Mouse (Mus musculus) intestine, embryonic 14.5 days (tissue): Measurements from ENCODE around the gene Nup93. TPM values are rescaled to one million over a fixed set of nuclear protein-coding genes. Genes with fewer than 3 reads are reported as not detected.

Experiments
- ATAC-seq: fragments of 200-750 bp; cut with Nextera tagmentation; replicated peaks from 2 replicates; pipeline ENCODE4 v1.8.0; 2017; ENCODE audit warnings: low read depth, moderate number of reproducible peaks, moderate TSS enrichment, moderate library complexity; ENCODE audit not compliant: low FRiP score, low TSS enrichment
- DNase-seq: peaks from one replicate; pipeline ENCODE4 v3.0.0-alpha.2; 2018; ENCODE audit warnings: low spot score
- H3K27ac ChIP-seq: fragments of 300-500 bp; sonication (generic); 2 replicates; pipeline ENCODE4 v1.5.1; 2014; ENCODE audit warnings: low read depth, mild to moderate bottlenecking, control low read depth
- H3K27me3 ChIP-seq: fragments of 300-500 bp; sonication (generic); replicated peaks from 2 replicates; pipeline ENCODE4 v1.6.1; 2014; ENCODE audit warnings: low read length, control low read depth; ENCODE audit not compliant: control insufficient read depth, insufficient read depth
- H3K36me3 ChIP-seq: fragments of 300-500 bp; sonication (generic); 2 replicates; pipeline ENCODE4 v1.6.1; 2014; ENCODE audit warnings: low read length, control low read depth; ENCODE audit not compliant: control insufficient read depth, insufficient read depth
- H3K4me1 ChIP-seq: fragments of 300-500 bp; sonication (generic); replicated peaks from 2 replicates; pipeline ENCODE4 v1.6.1; 2014; ENCODE audit warnings: low read length, control low read depth, mixed read lengths; ENCODE audit not compliant: control insufficient read depth, insufficient read depth
- H3K4me2 ChIP-seq: fragments of 300-500 bp; sonication (generic); 2 replicates; pipeline ENCODE4 v1.6.1; 2014; ENCODE audit warnings: low read length
- H3K4me3 ChIP-seq: fragments of 300-500 bp; sonication (generic); 2 replicates; pipeline ENCODE4 v1.5.1; 2014; ENCODE audit warnings: low read depth, low read length, control low read depth, mixed read lengths
- H3K9ac ChIP-seq: fragments of 300-500 bp; sonication (generic); 2 replicates; pipeline ENCODE4 v1.6.1; 2014; ENCODE audit warnings: mild to moderate bottlenecking, low read length
- H3K9me3 ChIP-seq: fragments of 300-500 bp; sonication (generic); 2 replicates; pipeline ENCODE4 v1.6.1; 2016; ENCODE audit warnings: low read length, control low read depth; ENCODE audit not compliant: control insufficient read depth
- WGBS: fragments of 180-500 bp; shearing (Covaris S2); extraction: QIAGEN DNeasy Blood & Tissue Kit; methylation state at CpG from one replicate; pipeline ENCODE4 v1.1.7; 2014; 5-methylcytosine and 5-hydroxymethylcytosine counted together
- polyA plus RNA-seq: library from polyadenylated mRNA; unstranded; fragments of >200 nt; fragmentation: Nextera tagmentation; extraction: Ambion mirVana; gene quantifications from 2 replicates; pipeline ENCODE4 v1.2.1, GENCODE M21; 2014

Gene Nup93
- polyA plus RNA-seq, 1 experiment from 2014 or later = 90.0 TPM

DNA sequence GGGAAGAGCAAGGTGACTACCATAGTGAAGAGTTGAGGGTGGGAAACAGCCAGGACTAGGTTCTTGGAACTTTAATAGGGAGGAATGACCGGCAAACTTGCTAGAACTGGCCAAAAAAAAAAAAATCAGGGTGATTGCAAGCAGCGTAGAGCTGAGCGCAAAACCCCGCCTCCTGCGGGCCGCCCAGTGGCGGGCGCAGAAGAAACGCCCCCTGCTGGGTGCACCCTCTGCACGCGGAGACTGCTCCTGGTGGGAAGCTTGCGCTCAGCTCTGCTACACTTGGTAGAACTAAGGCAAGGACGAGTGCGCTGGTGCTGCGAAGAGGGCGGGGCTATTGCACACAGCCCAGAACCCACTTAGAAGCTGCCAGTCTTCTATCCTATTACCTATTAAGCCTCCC lies 31.2 kb upstream of the Nup93 start:
- no peak overlapping the region for H3K9ac ChIP-seq

DNA sequence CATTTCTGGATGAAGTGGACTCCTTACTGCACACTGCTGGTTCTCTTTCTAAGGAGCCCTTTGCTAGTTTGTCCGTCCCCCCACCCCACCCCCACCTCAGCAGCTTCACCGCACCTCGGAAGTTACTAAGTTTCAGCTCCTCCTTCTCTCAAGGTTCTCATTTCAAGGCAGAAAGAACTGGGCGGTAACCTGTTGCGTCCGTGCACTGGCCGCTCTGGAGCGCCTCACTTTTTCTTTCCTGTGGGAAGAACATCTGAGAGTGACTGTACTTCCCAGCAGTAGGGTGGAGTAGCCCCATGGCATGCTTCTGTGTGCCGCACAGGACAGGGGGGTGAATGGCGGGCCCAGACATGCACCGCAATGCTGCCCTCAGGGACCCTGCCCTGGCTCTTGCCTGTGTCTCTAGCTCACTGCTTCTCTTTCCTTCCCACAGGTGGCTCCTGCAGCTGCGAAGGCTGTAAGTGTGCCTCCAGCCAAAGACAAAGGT lies 30.0 kb upstream of the Nup93 start:
- 33% methylated on average over 12 of the region's 12 CpGs for WGBS
- H3K4me1 ChIP-seq = no peaks in the 10 kb centered on the region
- no peak overlapping the region for H3K9ac ChIP-seq
- H3K27me3 ChIP-seq = peaks cover 77% of the 10 kb centered on the region
- H3K4me3 ChIP-seq = no peak overlapping the region
- H3K36me3 ChIP-seq = no peaks in the 10 kb centered on the region
- H3K27ac ChIP-seq = no peak overlapping the region
- no peak for DNase-seq
- no peak overlapping the region for H3K4me2 ChIP-seq
- no peaks in the 10 kb centered on the region for H3K9me3 ChIP-seq
- no peak for ATAC-seq

More for the DNA sequence above, 31.2 kb upstream of the Nup93 start:
- Histone ChIP-seq H3K4me1 (no peaks in the 10 kb centered on the region), H3K36me3 (no peaks in the 10 kb centered on the region), H3K9me3 (no peaks in the 10 kb centered on the region), H3K27ac (no peak overlapping the region), H3K4me3 (peak overlapping the region; percentile 26), H3K4me2 (peak overlapping the region; percentile 46), H3K27me3 (peaks cover 87% of the 10 kb centered on the region)
- ATAC-seq (peak; percentile 60), DNase-seq (peak; percentile 88)
- WGBS = 0% methylated on average over 16 of the region's 16 CpGs

DNA sequence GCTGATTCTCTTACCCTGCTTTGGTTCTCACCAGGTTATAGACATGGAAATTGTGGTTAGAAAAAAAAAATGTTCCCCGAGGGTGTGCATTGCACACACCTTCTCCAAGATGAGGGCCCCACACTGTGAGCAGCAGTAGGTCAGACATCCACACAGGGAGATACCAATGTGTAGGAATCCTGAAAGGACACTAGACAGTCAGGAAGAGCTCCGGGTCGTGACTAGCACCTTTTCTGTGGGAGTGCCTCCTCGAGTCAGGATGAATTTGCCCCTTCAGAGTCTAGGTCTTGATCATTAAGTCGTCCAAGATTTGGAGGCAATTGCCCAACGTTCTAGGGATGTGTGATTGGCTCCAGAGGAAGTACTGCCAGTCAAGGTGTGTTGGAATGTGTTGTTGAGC lies 28.6 kb upstream of the Nup93 start:
- Histone ChIP-seq H3K36me3 (no peaks in the 10 kb centered on the region), H3K4me3 (no peak overlapping the region), H3K4me2 (no peak overlapping the region), H3K9me3 (no peaks in the 10 kb centered on the region), H3K4me1 (peaks cover 2% of the 10 kb centered on the region; the same call in 1 of the 2 replicates), H3K27me3 (peaks cover 63% of the 10 kb centered on the region), H3K27ac (no peak overlapping the region), H3K9ac (no peak overlapping the region)
- DNase-seq (no peak), ATAC-seq (no peak)
- 61% methylated on average over 6 of the region's 6 CpGs for WGBS

DNA sequence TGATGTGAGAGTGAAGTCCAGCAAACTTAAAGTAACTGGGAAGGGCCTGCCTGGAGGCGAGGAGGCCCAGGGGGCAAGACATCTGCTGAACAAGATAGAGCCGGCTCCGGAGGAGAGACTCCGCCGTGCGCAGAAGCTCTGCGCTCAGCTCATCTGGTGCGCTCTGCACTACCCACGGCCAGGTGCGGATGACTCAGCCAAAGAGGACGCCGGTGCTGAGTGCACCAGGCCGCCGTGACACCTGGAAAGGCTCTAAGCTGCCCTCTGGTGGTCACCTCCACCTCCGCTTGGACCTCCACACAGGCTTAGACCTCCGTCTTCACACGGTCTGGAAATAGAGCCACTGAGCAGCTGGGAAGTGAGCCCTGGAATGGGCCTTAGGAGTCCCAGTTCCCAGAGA lies 27.8 kb upstream of the Nup93 start:
- H3K27ac ChIP-seq = no peak overlapping the region
- H3K4me2 ChIP-seq = peak overlapping the region; percentile 25
- H3K4me3 ChIP-seq = no peak overlapping the region
- ATAC-seq (peak; percentile 83), DNase-seq (peak; percentile 87)
- H3K9ac ChIP-seq = no peak overlapping the region
- peaks cover 8% of the 10 kb centered on the region; the same call in 1 of the 2 replicates for H3K4me1 ChIP-seq
- no peaks in the 10 kb centered on the region for H3K36me3 ChIP-seq
- H3K9me3 ChIP-seq = no peaks in the 10 kb centered on the region
- peaks cover 59% of the 10 kb centered on the region for H3K27me3 ChIP-seq
- 2% methylated on average over 17 of the region's 17 CpGs for WGBS

DNA sequence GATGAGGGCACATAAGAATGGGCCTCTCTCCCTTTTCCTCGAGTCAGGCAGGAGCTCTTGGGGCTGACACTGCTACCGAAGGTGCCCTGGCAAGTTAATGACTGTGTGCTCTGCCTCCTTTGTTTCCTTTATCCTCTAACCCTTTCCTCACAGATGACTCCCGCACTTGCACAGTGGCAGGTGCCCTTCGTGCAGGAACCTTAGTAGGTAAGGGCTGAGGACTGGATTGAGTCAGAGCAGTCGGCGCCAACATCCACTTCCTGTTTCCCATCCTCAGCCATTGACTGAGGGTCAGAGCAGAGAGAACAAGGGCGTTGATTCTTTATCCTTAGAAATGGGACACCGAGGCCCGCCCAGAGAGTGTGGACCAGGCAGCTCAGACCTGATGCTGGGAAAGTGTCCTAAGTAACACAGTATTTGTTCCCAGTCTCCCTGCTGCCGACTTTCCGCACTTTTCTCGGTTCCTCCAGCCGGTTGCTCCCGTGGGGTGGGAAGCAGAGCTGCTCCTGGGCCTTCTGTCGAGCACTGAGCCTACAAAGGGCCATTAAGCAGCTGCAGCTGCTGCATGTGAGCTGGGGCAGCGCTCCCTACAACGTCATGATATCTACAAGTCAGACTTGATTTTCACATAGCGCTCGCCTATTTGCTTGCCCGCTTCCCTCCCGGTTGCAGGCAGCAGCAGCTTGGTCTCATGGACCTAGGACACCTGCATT lies 26.9 kb upstream of the Nup93 start:
- Histone ChIP-seq H3K36me3 (no peaks in the 10 kb centered on the region), H3K4me1 (peaks cover 8% of the 10 kb centered on the region; the same call in 1 of the 2 replicates), H3K27me3 (peaks cover 51% of the 10 kb centered on the region), H3K9ac (no peak overlapping the region), H3K27ac (no peak overlapping the region), H3K9me3 (no peaks in the 10 kb centered on the region), H3K4me2 (0 out of 2 replicates have a peak overlapping the region, but pooled peaks have one; percentile 25), H3K4me3 (no peak overlapping the region)
- WGBS = 41% methylated on average over 21 of the region's 21 CpGs
- ATAC-seq (no peak), DNase-seq (no peak)

DNA sequence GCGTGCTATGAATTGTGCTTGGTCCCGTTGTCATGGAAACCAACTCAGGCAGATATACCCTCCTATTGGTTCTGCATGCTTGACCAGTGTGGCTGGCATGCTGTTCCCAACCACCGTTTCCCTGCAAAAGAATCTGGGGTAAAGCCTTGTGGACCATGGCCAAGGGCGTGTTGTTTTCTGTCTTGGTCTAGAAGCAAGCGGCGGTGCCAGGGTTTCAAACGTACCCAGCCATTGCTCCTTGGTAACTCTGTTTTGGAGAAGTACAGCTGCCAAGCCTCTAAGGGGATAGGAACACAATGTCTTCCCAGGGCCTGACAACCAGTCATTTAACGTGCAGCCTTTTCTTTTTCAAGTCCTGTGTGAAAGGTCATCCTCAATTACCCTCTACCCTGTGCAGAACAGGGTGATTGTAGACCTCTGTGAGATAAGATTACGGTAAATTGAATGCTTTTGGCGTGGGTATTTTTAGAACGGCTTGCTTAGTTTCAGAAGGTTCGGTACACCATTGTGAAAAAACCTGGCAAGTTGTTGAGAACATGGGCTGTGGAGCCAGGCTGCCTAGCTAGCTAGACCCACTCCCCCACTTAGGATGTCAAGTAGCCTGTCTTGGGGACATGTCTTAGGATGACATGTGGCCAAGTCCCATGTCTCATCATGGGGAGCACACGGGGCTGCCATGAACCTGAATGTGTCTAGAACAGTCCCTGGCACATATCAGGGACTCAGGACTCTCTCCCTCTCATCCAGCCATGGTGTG lies 24.9 kb upstream of the Nup93 start:
- peaks cover 8% of the 10 kb centered on the region; the same call in 1 of the 2 replicates for H3K4me1 ChIP-seq
- no peak for ATAC-seq
- H3K9ac ChIP-seq = no peak overlapping the region
- DNase-seq = no peak
- H3K27me3 ChIP-seq = peaks cover 31% of the 10 kb centered on the region
- H3K36me3 ChIP-seq = no peaks in the 10 kb centered on the region
- H3K4me2 ChIP-seq = no peak overlapping the region
- 72% methylated on average over 13 of the region's 13 CpGs for WGBS
- H3K27ac ChIP-seq = no peak overlapping the region
- H3K4me3 ChIP-seq = no peak overlapping the region
- H3K9me3 ChIP-seq = no peaks in the 10 kb centered on the region

DNA sequence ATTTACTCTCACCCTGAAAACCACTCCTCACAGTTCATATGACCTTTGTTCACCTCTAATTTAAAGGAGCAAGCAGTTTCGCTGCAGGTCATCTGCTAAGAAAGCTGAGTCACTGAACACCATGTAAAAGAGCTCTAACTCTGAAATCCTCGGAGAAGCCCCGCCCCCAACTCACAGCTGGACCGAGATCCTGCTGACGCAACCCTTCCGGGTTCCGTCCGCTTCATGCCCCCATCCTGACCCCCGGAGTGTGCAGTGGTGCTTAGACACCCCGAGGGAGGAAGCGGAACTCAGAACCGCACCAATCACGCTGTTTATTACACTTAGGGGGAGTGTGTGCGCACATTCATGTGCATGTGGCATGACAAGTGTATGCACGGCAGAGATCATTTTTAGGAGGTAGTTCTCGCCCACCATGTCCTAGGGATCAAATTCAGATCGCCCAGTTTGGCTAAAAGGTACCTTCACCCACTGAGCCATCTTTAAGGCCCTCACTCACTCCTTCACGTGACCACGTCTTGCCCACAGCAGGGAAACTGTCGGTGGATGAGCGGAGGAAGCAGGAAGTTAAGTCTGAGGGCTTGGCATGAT lies 23.2 kb upstream of the Nup93 start:
- no peak overlapping the region for H3K9ac ChIP-seq
- H3K4me1 ChIP-seq = peaks cover 8% of the 10 kb centered on the region; the same call in 1 of the 2 replicates
- 24% methylated on average over 21 of the region's 21 CpGs for WGBS
- peak overlapping the region; percentile 25 for H3K4me3 ChIP-seq
- H3K27me3 ChIP-seq = peaks cover 18% of the 10 kb centered on the region
- peak; percentile 36; the same call in 1 of the 2 replicates for ATAC-seq
- no peaks in the 10 kb centered on the region for H3K36me3 ChIP-seq
- peak; percentile 78 for DNase-seq
- H3K9me3 ChIP-seq = no peaks in the 10 kb centered on the region
- H3K4me2 ChIP-seq = peak overlapping the region; percentile 56
- no peak overlapping the region for H3K27ac ChIP-seq

DNA sequence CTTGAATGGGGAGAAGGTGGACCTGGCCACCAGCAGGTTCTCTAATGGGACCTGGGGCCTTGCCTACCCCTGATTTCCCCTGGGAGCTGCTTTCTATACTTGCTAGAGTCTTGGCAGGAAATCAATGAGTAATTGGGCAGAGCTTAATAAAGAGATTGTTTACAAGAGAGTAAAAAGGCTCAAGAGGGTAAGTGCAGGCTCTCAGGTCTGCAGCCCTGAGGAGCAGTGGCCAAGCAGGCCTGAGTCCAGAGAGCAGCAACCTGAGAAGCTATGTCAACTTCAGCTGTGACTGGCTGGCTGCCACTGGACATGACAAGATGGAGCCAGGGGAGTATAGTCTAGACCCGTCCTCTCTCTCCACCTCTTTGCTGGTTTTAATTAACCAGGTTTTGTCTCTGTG lies 21.4 kb upstream of the Nup93 start:
- WGBS = 71% methylated on average over 1 of the region's 1 CpGs
- no peak overlapping the region for H3K4me3 ChIP-seq
- H3K9me3 ChIP-seq = no peaks in the 10 kb centered on the region
- ATAC-seq (no peak), DNase-seq (no peak)
- H3K27me3 ChIP-seq = peaks cover under 1% of the 10 kb centered on the region; the same call in 1 of the 2 replicates
- peaks cover 8% of the 10 kb centered on the region; the same call in 1 of the 2 replicates for H3K4me1 ChIP-seq
- H3K4me2 ChIP-seq = no peak overlapping the region
- no peak overlapping the region for H3K9ac ChIP-seq
- H3K27ac ChIP-seq = no peak overlapping the region
- H3K36me3 ChIP-seq = no peaks in the 10 kb centered on the region
